Mouse (Mus musculus) heart, postnatal 14 days (tissue): ENCODE results near the gene Ms4a10. TPM values are rescaled to one million over a fixed set of nuclear protein-coding genes. Genes with fewer than 3 reads are reported as not detected.

ENCODE experiments used
- DNase-seq, 2 experiments: peaks; one replicate each; pipeline ENCODE4 v3.0.0; 2021 to 2022
- intact Hi-C: fragments of 180-260 bp; cut with DNase I; formaldehyde crosslinking; loops from one replicate; pipeline ENCODE4 v1.15.1; 2025
- total RNA-seq, 2 experiments: library from RNA; stranded (reverse); gene quantifications; 2 replicates each; pipeline ENCODE4 v1.2.3; 2021

The Ms4a10 gene
- total RNA-seq, 2 experiments from 2014 or later: not detected

GRCm38 (mm10) chr19:10959978-10960346, 14.5 kb downstream of the Ms4a10 start:
- intact Hi-C loops: loop anchor here (2.0 kb wide), 3 partner anchors 51 to 283 kb away; no protein-coding TSS in a partner anchor
- no peak for DNase-seq

GRCm38 (mm10) chr19:10959085-10959977, 15.1 kb downstream of the Ms4a10 start:
- intact Hi-C loops: loop anchor here (2.0 kb wide), 3 partner anchors 51 to 283 kb away; no protein-coding TSS in a partner anchor
- peak; percentile 29 to 74 for DNase-seq

GRCm38 (mm10) chr19:10952021-10952939, 22.2 kb downstream of the Ms4a10 start:
- peak; percentile 58 to 72 for DNase-seq
- intact Hi-C loops: no loop called here

- no peak for DNase-seq
- intact Hi-C loops: loop anchor here (5.0 kb wide), 1 partner anchor 52 kb away; the partner anchor contains the start of gene Prpf19
Observed at GRCm38 (mm10) chr19:10949558-10949957, 24.9 kb downstream of the Ms4a10 start.

GRCm38 (mm10) chr19:10949112-10949511, 25.4 kb downstream of the Ms4a10 start, which contains the start of gene Ccdc86:
Ccdc86 (minus strand) TSS chr19:10949266.
- intact Hi-C loops: loop anchor here (5.0 kb wide), 1 partner anchor 52 kb away; the partner anchor contains the start of gene Prpf19
- DNase-seq: peak; percentile 92 to 97

- no peak for DNase-seq
Observed at GRCm38 (mm10) chr19:10948416-10948815, 26.1 kb downstream of the Ms4a10 start.

GRCm38 (mm10) chr19:10947219-10947618, 27.3 kb downstream of the Ms4a10 start:
- intact Hi-C loops: loop anchor here (5.0 kb wide), 1 partner anchor 50 kb away; the partner anchor contains the start of gene Prpf19
- DNase-seq: no peak

More at GRCm38 (mm10) chr19:10948416-10948815, 26.1 kb downstream of the Ms4a10 start:
- intact Hi-C loops: loop anchor here (5.0 kb wide), 1 partner anchor 51 kb away; the partner anchor contains the start of gene Prpf19

GRCm38 (mm10) chr19:10946506-10946905, 28.0 kb downstream of the Ms4a10 start:
- intact Hi-C loops: loop anchor here (5.0 kb wide), 1 partner anchor 49 kb away; the partner anchor contains the start of gene Prpf19
- no peak for DNase-seq

- intact Hi-C loops: no loop called here
- no peak for DNase-seq
Observed at GRCm38 (mm10) chr19:10943955-10944354, 30.5 kb downstream of the Ms4a10 start.

- DNase-seq: no peak
- intact Hi-C loops: no loop called here
Observed at GRCm38 (mm10) chr19:10940801-10941457, 33.5 kb downstream of the Ms4a10 start.

- peak; percentile 58 to 70 for DNase-seq
- intact Hi-C loops: no loop called here
Observed at GRCm38 (mm10) chr19:10940097-10940800, 34.2 kb downstream of the Ms4a10 start.

- intact Hi-C loops: no loop called here
- no peak for DNase-seq
Observed at GRCm38 (mm10) chr19:10938771-10939170, 35.7 kb downstream of the Ms4a10 start.

GRCm38 (mm10) chr19:10937110-10937563, 37.3 kb downstream of the Ms4a10 start, which contains the start of gene Ptgdr2:
Ptgdr2 (plus strand) TSS chr19:10937160.
- no peak for DNase-seq
- intact Hi-C loops: no loop called here

GRCm38 (mm10) chr19:10936077-10936476, 38.4 kb downstream of the Ms4a10 start:
- intact Hi-C loops: no loop called here
- DNase-seq: no peak

- DNase-seq: no peak
- intact Hi-C loops: no loop called here
Observed at GRCm38 (mm10) chr19:10935029-10935428, 39.4 kb downstream of the Ms4a10 start.

- no peak for DNase-seq
- intact Hi-C loops: no loop called here
Observed at GRCm38 (mm10) chr19:10930641-10931040, 43.8 kb downstream of the Ms4a10 start.

- DNase-seq: no peak
- intact Hi-C loops: no loop called here
Observed at GRCm38 (mm10) chr19:10926666-10927065, 47.8 kb downstream of the Ms4a10 start.

- DNase-seq: no peak
- intact Hi-C loops: no loop called here
Observed at GRCm38 (mm10) chr19:10926123-10926621, 48.3 kb downstream of the Ms4a10 start.

- DNase-seq: no peak
- intact Hi-C loops: no loop called here
Observed at GRCm38 (mm10) chr19:10924220-10924619, 50.2 kb downstream of the Ms4a10 start.
